Mouse (Mus musculus): Measurements from ENCODE around the gene Il17ra.

DNA sequence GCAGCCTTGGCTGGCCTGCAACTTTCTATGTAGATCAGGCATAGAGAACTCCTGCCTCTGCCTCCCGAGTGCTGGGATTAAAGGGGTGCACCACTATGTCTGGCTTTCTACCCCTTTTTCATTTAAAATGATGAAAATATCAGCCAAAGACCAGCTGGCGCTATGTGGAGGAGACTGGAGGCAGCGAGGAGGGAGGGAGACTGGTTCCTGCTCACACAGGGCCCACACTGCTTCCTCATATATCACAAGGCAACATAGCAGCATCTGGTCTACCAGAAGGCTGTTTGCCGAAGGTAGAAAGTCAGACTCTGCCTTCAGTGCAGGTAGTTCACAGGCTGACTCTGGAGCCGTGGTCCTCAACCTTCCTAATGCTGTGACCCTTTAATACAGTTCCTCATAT is 17.3 kb downstream of the Il17ra start:
- TF ChIP-seq CTCF (conservative IDR thresholded peaks at IDR 0.05; ENCODE audit: low read length): no peak
- no peak for TF ChIP-seq NANOG (IDR thresholded peaks at IDR 0.05; ENCODE audit: borderline replicate concordance, low read length)
